Mouse (Mus musculus) kidney, adult 2 months (tissue): ENCODE results near the gene Gm20696. TPM values are rescaled to one million over a fixed set of nuclear protein-coding genes. Genes with fewer than 3 reads are reported as not detected.

Experiments
- DNase-seq: peaks from one replicate; pipeline ENCODE4 v3.0.0; 2021
- H3K27ac ChIP-seq: fragments of 200-500 bp; 2 replicates; pipeline ENCODE4 v1.5.1; 2012; ENCODE audit warnings: low read depth, low read length, control low read depth, inconsistent platforms; ENCODE audit not compliant: insufficient read depth
- H3K27me3 ChIP-seq: fragments of 200-500 bp; replicated peaks from 2 replicates; pipeline ENCODE4 v1.6.1; 2012; ENCODE audit warnings: mild to moderate bottlenecking, moderate library complexity, low read length, inconsistent platforms; ENCODE audit not compliant: control insufficient read depth, insufficient read depth
- H3K36me3 ChIP-seq: fragments of 200-500 bp; 2 replicates; pipeline ENCODE4 v1.6.1; 2012; ENCODE audit warnings: mild to moderate bottlenecking, moderate library complexity, low read length, inconsistent platforms; ENCODE audit not compliant: control insufficient read depth, insufficient read depth
- H3K4me1 ChIP-seq: fragments of 200-500 bp; 2 replicates; pipeline ENCODE4 v1.6.1; 2011; ENCODE audit warnings: low read length; ENCODE audit not compliant: control insufficient read depth, insufficient read depth
- H3K4me3 ChIP-seq: fragments of 200-500 bp; 2 replicates; pipeline ENCODE4 v1.5.1; 2011; ENCODE audit warnings: mild to moderate bottlenecking, low read depth, low read length, control low read depth; ENCODE audit not compliant: insufficient read depth
- CTCF ChIP-seq: fragments of 200-500 bp; conservative IDR thresholded peaks from 2 replicates; pipeline ENCODE4 v1.5.1; 2011; ENCODE audit warnings: low read depth, mild to moderate bottlenecking, control low read depth, low read length, moderate library complexity, mixed read lengths; ENCODE audit not compliant: insufficient read depth, insufficient read length
- POLR2A ChIP-seq: fragments of 200-500 bp; IDR thresholded peaks from one replicate; pipeline ENCODE4 v1.6.1; 2011; ENCODE audit warnings: low read depth, low read length, control low read depth
- WGBS: fragments of 180-500 bp; shearing (Covaris S2); methylation state at CpG from one replicate; pipeline ENCODE4 v1.1.7; 2018; 5-methylcytosine and 5-hydroxymethylcytosine counted together
- polyA plus RNA-seq: library from polyadenylated mRNA; depleted of rRNA; stranded (reverse); fragments of >200 nt; gene quantifications from 2 replicates; pipeline ENCODE4 v1.2.3, GENCODE M21; 2012

The Gm20696 gene
- polyA plus RNA-seq, 1 experiment, result 0.31 TPM

GRCm38 (mm10) chr6:99623641-99624040, 43.0 kb downstream of the Gm20696 start:
- no peak overlapping the region for H3K4me3 ChIP-seq
- no peak for DNase-seq
- no peak for TF ChIP-seq POLR2A
- TF ChIP-seq CTCF, result peak; percentile 46
- 29% methylated on average over 6 of the region's 6 CpGs for WGBS
- H3K27ac ChIP-seq, result no peak overlapping the region
- no peaks in the 10 kb centered on the region for H3K4me1 ChIP-seq
- H3K27me3 ChIP-seq, result no peaks in the 10 kb centered on the region
- H3K36me3 ChIP-seq, result no peaks in the 10 kb centered on the region

DNA sequence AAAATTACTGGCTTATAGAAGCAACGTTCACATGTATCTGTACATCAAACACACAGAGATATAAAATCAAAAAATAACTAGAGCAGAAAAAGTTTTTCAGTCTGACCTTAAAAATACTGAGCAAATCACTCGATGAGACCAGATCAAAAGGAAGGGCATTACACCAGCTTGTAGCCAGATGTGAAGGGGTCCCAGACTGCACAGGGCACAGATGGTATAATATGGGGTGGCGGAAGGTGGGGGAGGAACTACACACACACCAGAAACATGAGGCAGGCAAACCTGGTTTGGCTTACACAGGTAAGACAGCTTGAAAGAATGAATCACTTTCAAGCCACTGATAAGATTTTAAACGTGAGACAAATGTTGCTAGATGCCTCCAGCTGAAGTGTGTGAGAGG, 45.4 kb downstream of the Gm20696 start:
- Histone ChIP-seq H3K27me3 (no peaks in the 10 kb centered on the region), H3K36me3 (no peaks in the 10 kb centered on the region), H3K4me1 (no peaks in the 10 kb centered on the region), H3K27ac (no peak overlapping the region), H3K4me3 (no peak overlapping the region)
- TF ChIP-seq POLR2A (no peak), CTCF (no peak)
- 69% methylated on average over 4 of the region's 4 CpGs for whole genome bisulfite sequencing
- no peak for DNase-seq

- Histone ChIP-seq H3K36me3 (no peaks in the 10 kb centered on the region), H3K27ac (no peak overlapping the region), H3K4me3 (no peak overlapping the region), H3K4me1 (no peaks in the 10 kb centered on the region), H3K27me3 (no peaks in the 10 kb centered on the region)
- no peak for DNase-seq
- WGBS, result 67% methylated on average over 7 of the region's 7 CpGs
- TF ChIP-seq CTCF, result no peak
- TF ChIP-seq POLR2A, result no peak
These were observed 46.1 kb downstream of the Gm20696 start for GRCm38 (mm10) chr6:99620471-99620870.

DNA sequence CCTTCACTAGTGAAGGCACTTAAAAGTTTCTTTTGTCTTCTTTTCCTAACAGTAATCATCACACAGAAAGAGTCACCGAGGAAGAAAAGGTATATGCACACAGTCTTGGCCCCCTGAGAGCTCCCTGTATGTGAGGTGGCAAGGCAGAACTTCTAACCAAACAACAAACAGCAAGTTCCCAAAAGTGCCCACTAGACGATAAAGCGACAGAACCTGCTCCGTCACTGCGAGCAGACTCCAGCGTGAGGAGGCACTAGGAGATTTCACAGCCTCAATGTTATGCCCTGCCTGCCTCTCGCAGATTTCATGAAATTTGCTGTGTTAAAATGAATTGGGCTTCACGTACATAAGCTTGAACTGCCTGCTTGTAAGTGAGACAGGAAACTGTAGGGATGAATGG, 46.6 kb downstream of the Gm20696 start:
- no peak for DNase-seq
- Histone ChIP-seq H3K4me1 (no peaks in the 10 kb centered on the region), H3K27ac (no peak overlapping the region), H3K36me3 (no peaks in the 10 kb centered on the region), H3K27me3 (no peaks in the 10 kb centered on the region), H3K4me3 (no peak overlapping the region)
- TF ChIP-seq CTCF, result no peak
- TF ChIP-seq POLR2A, result no peak
- 68% methylated on average over 8 of the region's 8 CpGs for WGBS

DNA sequence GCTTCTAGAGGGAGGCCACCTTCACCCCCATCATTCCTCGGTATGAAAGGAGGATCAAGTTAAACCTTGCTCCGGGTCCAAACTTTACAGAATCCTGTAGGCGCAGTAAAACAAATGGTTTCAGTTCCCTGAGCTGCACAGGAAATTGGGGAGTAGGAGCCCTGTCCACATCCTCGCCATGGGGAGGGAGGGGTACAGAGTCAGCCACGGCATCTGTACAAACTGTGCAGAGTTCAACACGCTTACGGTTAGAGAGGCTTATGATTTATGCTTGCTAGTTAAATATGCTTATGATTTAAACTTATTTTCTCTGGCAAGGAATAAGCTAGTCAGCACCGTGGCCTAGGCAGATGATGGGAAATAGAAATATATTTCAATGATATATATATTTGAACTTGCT, 47.1 kb downstream of the Gm20696 start:
- peak; percentile 40 for DNase-seq
- no peak overlapping the region for H3K4me3 ChIP-seq
- no peak overlapping the region for H3K27ac ChIP-seq
- 35% methylated on average over 8 of the region's 8 CpGs for WGBS
- TF ChIP-seq POLR2A, result no peak
- H3K36me3 ChIP-seq, result no peaks in the 10 kb centered on the region
- no peaks in the 10 kb centered on the region for H3K27me3 ChIP-seq
- no peaks in the 10 kb centered on the region for H3K4me1 ChIP-seq

GRCm38 (mm10) chr6:99617867-99618266, 48.7 kb downstream of the Gm20696 start:
- Histone ChIP-seq H3K27me3 (no peaks in the 10 kb centered on the region), H3K36me3 (no peaks in the 10 kb centered on the region), H3K4me3 (no peak overlapping the region), H3K27ac (no peak overlapping the region), H3K4me1 (no peaks in the 10 kb centered on the region)
- no peak for TF ChIP-seq POLR2A
- no peak for TF ChIP-seq CTCF
- no peak for DNase-seq
- 81% methylated on average over 7 of the region's 7 CpGs for WGBS

- Histone ChIP-seq H3K27ac (no peak overlapping the region), H3K36me3 (no peaks in the 10 kb centered on the region), H3K4me3 (no peak overlapping the region), H3K4me1 (no peaks in the 10 kb centered on the region), H3K27me3 (no peaks in the 10 kb centered on the region)
- 100% methylated on average over 1 of the region's 1 CpGs for WGBS
- no peak for DNase-seq
- no peak for TF ChIP-seq CTCF
- no peak for TF ChIP-seq POLR2A
These were observed 49.2 kb downstream of the Gm20696 start for GRCm38 (mm10) chr6:99617415-99617814.

GRCm38 (mm10) chr6:99615272-99615751, 51.3 kb downstream of the Gm20696 start:
- WGBS, result 49% methylated on average over 10 of the region's 10 CpGs
- Histone ChIP-seq H3K27me3 (no peaks in the 10 kb centered on the region), H3K4me3 (no peak overlapping the region), H3K27ac (no peak overlapping the region), H3K36me3 (no peaks in the 10 kb centered on the region), H3K4me1 (no peaks in the 10 kb centered on the region)
- peak; percentile 76 for DNase-seq
- TF ChIP-seq POLR2A, result no peak
- TF ChIP-seq CTCF, result no peak
